ENCODE assay signal across 1 mouse cellular context in the genomic region with DNA sequence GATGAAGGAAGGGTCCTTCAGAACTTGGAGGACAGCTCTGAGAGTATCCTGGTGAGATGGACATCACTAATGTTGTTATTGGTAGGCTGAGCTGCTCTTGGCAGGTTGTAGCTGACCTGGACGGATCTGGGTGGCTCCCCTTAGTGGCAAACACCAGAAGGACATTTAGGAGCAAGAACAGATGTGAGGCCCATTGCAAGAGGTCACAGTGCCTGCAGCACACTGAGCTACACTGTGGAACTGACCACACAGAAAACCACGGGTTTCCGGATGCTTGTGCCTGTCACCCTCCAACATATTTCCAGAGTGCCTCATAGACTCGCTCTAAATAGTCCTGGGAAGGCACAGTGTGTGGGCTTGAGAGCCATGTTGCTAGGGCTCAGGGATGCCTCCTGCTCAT.
TF ChIP-seq lines count a peak whose summit lies in the region.

No protein-coding gene starts in this region.

TF ChIP-seq in myocyte, 11 proteins besides CTCF, POLR2A, EP300 and RAD21:
- peak in 2 of 3 experiments; percentile 15 to 44 for TF ChIP-seq MYOG (IDR thresholded peaks at IDR 0.05; ENCODE audit: control insufficient read depth in 1 of 3, insufficient read depth in 1 of 3, insufficient read length in 2 of 3, low read depth in 2 of 3)
- peak; percentile 24 to 52 (median 34) for TF ChIP-seq MYOD1 (IDR thresholded peaks at IDR 0.05; ENCODE audit: control insufficient read depth in 1 of 3, insufficient read length in 2 of 3, low read depth in 2 of 3)
- no peak for TF ChIP-seq CEBPB (IDR thresholded peaks at IDR 0.05; ENCODE audit: insufficient read depth, poor library complexity, severe bottlenecking)
